Mouse (Mus musculus): ENCODE results near the gene Ftsj3.

DNA sequence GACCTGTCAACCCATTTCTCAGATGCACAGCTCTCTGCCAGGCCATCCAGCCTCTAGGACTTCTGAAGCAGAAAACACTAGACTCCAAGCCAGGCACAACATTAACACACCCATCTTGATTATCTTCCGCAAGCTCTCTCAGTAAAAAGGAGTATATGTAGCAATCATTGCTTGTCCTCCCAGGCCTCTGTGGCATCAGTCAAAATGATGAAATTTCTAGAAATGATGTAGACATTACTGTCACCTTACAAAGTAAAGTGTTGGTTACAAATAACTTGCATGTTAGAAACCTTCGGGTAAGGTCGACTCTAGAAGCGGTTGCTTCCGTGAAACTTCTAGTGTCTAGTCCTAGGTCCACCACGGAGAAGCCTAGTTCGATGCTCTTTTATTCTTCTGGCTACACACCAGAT lies 40.4 kb downstream of the Ftsj3 start:
- no peak for TF ChIP-seq CTCF (IDR thresholded peaks at IDR 0.05; ENCODE audit: insufficient read depth, low read length)
- TF ChIP-seq POLR2A (IDR thresholded peaks at IDR 0.05; ENCODE audit: borderline replicate concordance, extremely low read depth, low read depth, low read length): no peak

All from lung, adult 2 months (tissue).